Mouse (Mus musculus): ENCODE results near the gene Itpr3. TPM values are rescaled to one million over a fixed set of nuclear protein-coding genes. Genes with fewer than 3 reads are reported as not detected.

Gene Itpr3
- polyA plus RNA-seq, 1 experiment from 2014 or later, result 10.8 TPM

GRCm38 (mm10) chr17:27074849-27075745, 18.0 kb downstream of the Itpr3 start:
- H3K36me3 ChIP-seq, result 0 out of 2 replicates have a peak, but pooled peaks cover 3% of the 10 kb centered on the region
- H3K9ac ChIP-seq, result no peak overlapping the region
- peaks cover 17% of the 10 kb centered on the region for H3K4me1 ChIP-seq
- H3K4me3 ChIP-seq (replicated peaks), result no peak overlapping the region
- no peaks in the 10 kb centered on the region for H3K9me3 ChIP-seq
- peak; percentile 40; the same call in 1 of the 2 replicates for ATAC-seq (ENCODE audit: insufficient read depth, low FRiP score, low read depth)
- no peaks in the 10 kb centered on the region for H3K27me3 ChIP-seq (replicated peaks)
- no peak overlapping the region for H3K4me2 ChIP-seq
- peak overlapping the region; percentile 64 for H3K27ac ChIP-seq
- WGBS, result 71% methylated on average over 17 of the region's 17 CpGs

- Histone ChIP-seq H3K4me3 (replicated peaks) (no peak overlapping the region), H3K4me1 (peaks cover 22% of the 10 kb centered on the region), H3K9me3 (no peaks in the 10 kb centered on the region), H3K27me3 (replicated peaks) (no peaks in the 10 kb centered on the region), H3K4me2 (no peak overlapping the region), H3K36me3 (0 out of 2 replicates have a peak, but pooled peaks cover 3% of the 10 kb centered on the region), H3K9ac (no peak overlapping the region), H3K27ac (no peak overlapping the region)
- ATAC-seq (ENCODE audit: insufficient read depth, low FRiP score, low read depth), result no peak
- WGBS, result 94% methylated on average over 7 of the region's 7 CpGs
These were observed 20.0 kb downstream of the Itpr3 start for GRCm38 (mm10) chr17:27077133-27077532.

- Histone ChIP-seq H3K36me3 (0 out of 2 replicates have a peak, but pooled peaks cover 3% of the 10 kb centered on the region), H3K27me3 (replicated peaks) (no peaks in the 10 kb centered on the region), H3K4me3 (replicated peaks) (no peak overlapping the region), H3K9ac (no peak overlapping the region), H3K4me1 (peaks cover 22% of the 10 kb centered on the region), H3K4me2 (no peak overlapping the region), H3K9me3 (no peaks in the 10 kb centered on the region), H3K27ac (no peak overlapping the region)
- no peak for ATAC-seq (ENCODE audit: insufficient read depth, low FRiP score, low read depth)
- WGBS, result 78% methylated on average over 6 of the region's 6 CpGs
These were observed 20.8 kb downstream of the Itpr3 start for GRCm38 (mm10) chr17:27077920-27078319.

- no peak for ATAC-seq (ENCODE audit: insufficient read depth, low FRiP score, low read depth)
- Histone ChIP-seq H3K9me3 (no peaks in the 10 kb centered on the region), H3K9ac (no peak overlapping the region), H3K4me3 (replicated peaks) (no peak overlapping the region), H3K27ac (no peak overlapping the region), H3K27me3 (replicated peaks) (no peaks in the 10 kb centered on the region), H3K36me3 (0 out of 2 replicates have a peak, but pooled peaks cover 3% of the 10 kb centered on the region), H3K4me1 (peaks cover 24% of the 10 kb centered on the region), H3K4me2 (no peak overlapping the region)
- WGBS, result 81% methylated on average over 6 of the region's 6 CpGs
These were observed 21.4 kb downstream of the Itpr3 start for GRCm38 (mm10) chr17:27078499-27078898.

- Histone ChIP-seq H3K4me2 (no peak overlapping the region), H3K4me1 (peaks cover 12% of the 10 kb centered on the region; the same call in 1 of the 2 replicates), H3K27me3 (replicated peaks) (no peaks in the 10 kb centered on the region), H3K9ac (no peak overlapping the region), H3K36me3 (0 out of 2 replicates have a peak, but pooled peaks cover 6% of the 10 kb centered on the region), H3K4me3 (replicated peaks) (no peak overlapping the region), H3K27ac (peak overlapping the region; percentile 36; the same call in 1 of the 2 replicates), H3K9me3 (no peaks in the 10 kb centered on the region)
- WGBS, result 61% methylated on average over 5 of the region's 5 CpGs
- no peak for ATAC-seq (ENCODE audit: insufficient read depth, low FRiP score, low read depth)
These were observed 24.8 kb downstream of the Itpr3 start for GRCm38 (mm10) chr17:27081868-27082267.

DNA sequence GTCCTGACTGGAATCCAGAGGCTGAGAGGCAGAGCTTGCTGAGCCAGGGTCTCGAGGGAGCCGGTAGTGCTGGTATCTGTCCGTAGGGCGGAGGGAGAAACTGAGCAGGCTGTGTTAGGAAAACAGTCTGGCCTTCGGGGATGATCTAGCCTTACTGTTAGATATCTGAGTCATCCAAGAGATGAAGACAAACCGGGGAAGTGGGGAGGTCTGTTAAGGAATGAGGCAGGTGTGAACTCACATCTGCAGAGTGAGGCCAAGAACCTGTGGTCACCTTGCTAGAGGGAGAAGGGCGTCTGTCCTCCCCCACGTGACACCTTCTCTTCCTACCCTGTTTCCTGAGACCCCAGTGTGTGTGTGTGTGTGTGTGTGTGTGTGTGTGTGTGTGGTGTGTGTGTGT, 25.7 kb downstream of the Itpr3 start:
- Histone ChIP-seq H3K27me3 (replicated peaks) (no peaks in the 10 kb centered on the region), H3K9me3 (no peaks in the 10 kb centered on the region), H3K4me1 (peaks cover 12% of the 10 kb centered on the region; the same call in 1 of the 2 replicates), H3K4me2 (no peak overlapping the region), H3K4me3 (replicated peaks) (no peak overlapping the region), H3K9ac (no peak overlapping the region), H3K36me3 (0 out of 2 replicates have a peak, but pooled peaks cover 6% of the 10 kb centered on the region), H3K27ac (no peak overlapping the region)
- WGBS, result 54% methylated on average over 8 of the region's 8 CpGs
- ATAC-seq (ENCODE audit: insufficient read depth, low FRiP score, low read depth), result no peak

- WGBS, result 61% methylated on average over 9 of the region's 9 CpGs
- ATAC-seq (ENCODE audit: insufficient read depth, low FRiP score, low read depth), result 0 out of 2 replicates have a peak, but pooled peaks have one; percentile 12
- Histone ChIP-seq H3K9ac (no peak overlapping the region), H3K4me3 (replicated peaks) (no peak overlapping the region), H3K9me3 (no peaks in the 10 kb centered on the region), H3K4me2 (no peak overlapping the region), H3K27ac (peak overlapping the region; percentile 48; the same call in 1 of the 2 replicates), H3K4me1 (peaks cover 12% of the 10 kb centered on the region; the same call in 1 of the 2 replicates), H3K36me3 (0 out of 2 replicates have a peak, but pooled peaks cover 3% of the 10 kb centered on the region), H3K27me3 (replicated peaks) (no peaks in the 10 kb centered on the region)
These were observed 26.5 kb downstream of the Itpr3 start for GRCm38 (mm10) chr17:27083601-27084000.

DNA sequence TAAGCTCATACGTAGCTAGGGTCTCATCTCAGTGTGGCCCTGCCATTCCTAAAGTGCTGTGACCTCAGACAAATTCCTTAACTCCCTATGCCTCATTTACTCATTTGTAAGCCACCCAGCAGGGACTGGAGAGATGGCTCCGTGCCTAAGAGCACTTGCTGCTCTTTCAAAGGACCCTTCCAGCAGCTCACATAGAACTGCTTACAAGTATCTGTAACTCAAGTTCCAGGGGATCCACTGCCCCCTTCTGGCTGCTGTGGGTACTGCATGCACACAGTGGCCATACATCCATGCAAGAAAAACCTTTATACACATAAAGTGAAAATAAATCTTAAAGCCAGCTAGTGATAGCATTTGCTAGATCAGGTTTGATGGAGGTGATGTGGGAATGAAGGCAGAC, 28.6 kb downstream of the Itpr3 start:
- H3K4me2 ChIP-seq, result no peak overlapping the region
- no peak for ATAC-seq (ENCODE audit: insufficient read depth, low FRiP score, low read depth)

GRCm38 (mm10) chr17:27087426-27087825, 30.3 kb downstream of the Itpr3 start:
- ATAC-seq (ENCODE audit: insufficient read depth, low FRiP score, low read depth), result no peak
- H3K4me1 ChIP-seq, result peaks cover 2% of the 10 kb centered on the region; the same call in 1 of the 2 replicates
- no peak overlapping the region for H3K4me3 ChIP-seq (replicated peaks)
- H3K36me3 ChIP-seq, result peaks cover 19% of the 10 kb centered on the region; the same call in 1 of the 2 replicates
- no peak overlapping the region for H3K27ac ChIP-seq
- no peaks in the 10 kb centered on the region for H3K27me3 ChIP-seq (replicated peaks)
- 37% methylated on average over 12 of the region's 12 CpGs for WGBS
- H3K4me2 ChIP-seq, result no peak overlapping the region
- no peaks in the 10 kb centered on the region for H3K9me3 ChIP-seq
- no peak overlapping the region for H3K9ac ChIP-seq

More for the DNA sequence above, 28.6 kb downstream of the Itpr3 start:
- Histone ChIP-seq H3K4me3 (replicated peaks) (no peak overlapping the region), H3K27me3 (replicated peaks) (no peaks in the 10 kb centered on the region), H3K27ac (no peak overlapping the region), H3K4me1 (peaks cover 2% of the 10 kb centered on the region; the same call in 1 of the 2 replicates), H3K9me3 (no peaks in the 10 kb centered on the region), H3K36me3 (0 out of 2 replicates have a peak, but pooled peaks cover 16% of the 10 kb centered on the region), H3K9ac (no peak overlapping the region)
- WGBS, result 70% methylated on average over 2 of the region's 2 CpGs

GRCm38 (mm10) chr17:27090068-27090467, 33.0 kb downstream of the Itpr3 start:
- no peak overlapping the region for H3K4me3 ChIP-seq (replicated peaks)
- WGBS, result 76% methylated on average over 9 of the region's 9 CpGs
- no peak overlapping the region for H3K9ac ChIP-seq
- H3K9me3 ChIP-seq, result no peaks in the 10 kb centered on the region
- H3K27me3 ChIP-seq (replicated peaks), result no peaks in the 10 kb centered on the region
- peaks cover 18% of the 10 kb centered on the region; the same call in 1 of the 2 replicates for H3K36me3 ChIP-seq
- H3K4me1 ChIP-seq, result no peaks in the 10 kb centered on the region; the same call in 1 of the 2 replicates
- ATAC-seq (ENCODE audit: insufficient read depth, low FRiP score, low read depth), result no peak
- no peak overlapping the region for H3K4me2 ChIP-seq
- H3K27ac ChIP-seq, result no peak overlapping the region

- Histone ChIP-seq H3K4me2 (no peak overlapping the region), H3K9ac (no peak overlapping the region), H3K9me3 (no peaks in the 10 kb centered on the region), H3K4me3 (replicated peaks) (no peak overlapping the region), H3K27me3 (replicated peaks) (no peaks in the 10 kb centered on the region), H3K27ac (no peak overlapping the region), H3K36me3 (peaks cover 7% of the 10 kb centered on the region; the same call in 1 of the 2 replicates), H3K4me1 (no peaks in the 10 kb centered on the region)
- no peak for ATAC-seq (ENCODE audit: insufficient read depth, low FRiP score, low read depth)
- WGBS, result 28% methylated on average over 13 of the region's 13 CpGs
These were observed 38.6 kb downstream of the Itpr3 start for GRCm38 (mm10) chr17:27095690-27096089.

DNA sequence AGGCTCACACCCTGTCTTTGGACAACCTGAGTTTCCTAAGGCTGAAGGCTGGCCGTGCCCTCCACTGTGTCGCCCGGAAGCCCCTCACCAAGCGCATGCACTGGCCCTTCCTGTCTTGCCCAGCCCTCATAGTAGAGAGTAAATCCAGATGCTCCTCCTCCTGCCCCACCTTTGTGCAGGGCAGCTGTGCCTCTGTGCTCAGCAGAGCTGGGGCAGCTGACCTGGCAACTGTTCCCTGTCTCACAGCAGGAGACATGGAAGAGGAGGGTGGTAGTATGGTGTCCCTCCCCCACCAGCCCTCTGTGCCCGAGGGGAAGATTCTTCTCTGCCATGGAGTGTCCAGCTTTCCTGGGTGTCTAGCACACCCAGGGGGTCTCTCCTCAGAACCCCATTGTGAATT, 44.6 kb downstream of the Itpr3 start:
- Histone ChIP-seq H3K27me3 (replicated peaks) (no peaks in the 10 kb centered on the region), H3K4me1 (no peaks in the 10 kb centered on the region), H3K4me3 (replicated peaks) (no peak overlapping the region), H3K9me3 (no peaks in the 10 kb centered on the region), H3K9ac (no peak overlapping the region), H3K27ac (no peak overlapping the region), H3K36me3 (peaks cover 12% of the 10 kb centered on the region; the same call in 1 of the 2 replicates), H3K4me2 (no peak overlapping the region)
- 75% methylated on average over 5 of the region's 5 CpGs for WGBS
- ATAC-seq (ENCODE audit: insufficient read depth, low FRiP score, low read depth), result no peak

Measured in stomach, embryonic 15.5 days (tissue).